ENCODE assay signal across 20 mouse cellular contexts in the genomic region with DNA sequence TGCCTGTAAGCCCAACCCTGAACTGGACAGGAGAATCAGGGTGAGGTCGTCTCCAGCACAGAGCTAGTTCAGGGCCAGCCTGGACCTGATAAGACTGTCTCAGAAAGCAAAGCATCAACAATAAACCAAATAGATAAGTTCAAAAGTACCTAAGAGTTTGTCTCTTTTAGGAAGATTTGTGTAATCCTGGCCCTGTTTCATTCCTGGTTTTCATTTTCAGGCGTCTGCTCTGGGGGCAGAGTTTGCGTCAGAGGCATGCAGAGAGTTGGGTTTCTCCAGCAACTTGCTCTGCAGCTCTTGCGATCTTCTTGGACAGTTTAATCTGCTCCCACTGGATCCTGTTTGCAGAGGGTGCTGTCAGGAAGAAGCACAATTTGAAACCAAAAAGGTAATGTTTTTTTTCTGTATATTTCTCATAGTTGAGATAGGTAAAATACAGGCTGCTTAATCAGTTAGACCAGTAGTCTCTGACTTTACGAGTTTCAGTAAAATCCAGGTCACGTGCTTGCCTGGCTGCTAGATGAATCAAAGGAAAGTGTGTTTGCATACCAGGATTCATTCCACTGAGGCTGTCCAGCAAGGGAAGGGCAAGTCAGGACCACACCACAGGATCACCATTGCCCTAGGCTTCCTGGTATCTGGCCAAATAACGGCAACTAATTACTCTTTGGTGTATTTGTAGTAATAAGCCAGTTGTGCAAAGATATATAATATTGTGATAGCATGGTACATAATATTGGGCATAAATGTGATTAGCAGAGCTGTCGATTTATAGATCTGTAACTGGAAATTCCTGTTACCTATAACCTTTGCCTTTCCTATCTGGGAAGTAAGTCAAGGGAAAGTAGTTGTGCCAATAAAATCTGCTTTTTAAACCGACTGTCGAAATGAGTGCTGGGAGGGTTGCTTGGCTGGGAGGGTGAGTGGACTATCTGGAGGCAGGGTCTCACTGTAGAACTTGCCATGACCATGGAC. TPM values are rescaled to one million over a fixed set of nuclear protein-coding genes. Genes with fewer than 3 reads are reported as not detected.
DNase-seq lines count a peak whose midpoint lies in the region; ATAC-seq and TF ChIP-seq lines count a peak whose summit lies in the region.
"Had no signal": no experiment of that assay in that cellular context is flagged by ENCODE, and none has a peak within 500 bp of the region (broad histone marks: within the 10 kb centered on the region; RNA-seq: fewer than 3 reads in every experiment).

No protein-coding gene starts in this region.

- peak; percentile 13 for DNase-seq in kidney, adult 2 months
- no peak for DNase-seq in CH12.LX (ENCODE audit: extremely low read depth)
- DNase-seq in fat pad, adult 2 months (ENCODE audit: extremely low read depth, low read depth, low spot score) = peak; percentile 78
- no peak for DNase-seq in lung, postnatal 10 days
- no peak for DNase-seq in lung, adult 18-20 months
- DNase-seq: adrenal gland, adult 8-10 months; cerebellum, adult 11 months; cerebellum, postnatal 25 days; gastrocnemius, postnatal 25 days; heart, postnatal 14 days; kidney, adult 9 months; kidney, postnatal 4 days; lung, postnatal 36 days; right cerebral cortex, postnatal 25 days had no signal

- no peaks in the 10 kb centered on the region for H3K9me3 ChIP-seq in kidney, embryonic 14.5 days (ENCODE audit: control insufficient read depth, low read length)
- H3K9me3 ChIP-seq in CH12.LX (replicated peaks; ENCODE audit: low read length) = no peaks in the 10 kb centered on the region
- no peaks in the 10 kb centered on the region for H3K9me3 ChIP-seq in liver, embryonic 15.5 days (replicated peaks)
- H3K9me3 ChIP-seq: G1E; midbrain, embryonic 10.5 days had no signal

- dilution Hi-C loops in CH12.LX (cut with MboI; ENCODE audit: extremely low pct_ligation_motif_present, extremely low pct_unique_long_range_greater_than_20kb, low sequenced_read_pairs) = no loop called here

- TF ChIP-seq RAD21 in CH12.LX (IDR thresholded peaks at IDR 0.05; ENCODE audit: low read depth, low read length) = no peak

- no peaks in the 10 kb centered on the region for H3K27me3 ChIP-seq in kidney, adult 2 months (replicated peaks; ENCODE audit: control insufficient read depth, insufficient read depth, low read length)
- no peaks in the 10 kb centered on the region for H3K27me3 ChIP-seq in kidney, embryonic 14.5 days (ENCODE audit: control insufficient read depth, insufficient read depth, low read length)
- H3K27me3 ChIP-seq in CH12.LX (replicated peaks) = no peaks in the 10 kb centered on the region
- no peaks in the 10 kb centered on the region for H3K27me3 ChIP-seq in liver, embryonic 15.5 days

- H3K79me2 ChIP-seq in CH12.LX (replicated peaks; ENCODE audit: control insufficient read depth, extremely low read depth, insufficient read depth, poor library complexity, severe bottlenecking) = peaks cover 77% of the 10 kb centered on the region

- no peak overlapping the region for H3K4me3 ChIP-seq in kidney, adult 2 months (ENCODE audit: insufficient read depth, low read depth, low read length)
- H3K4me3 ChIP-seq in kidney, embryonic 14.5 days (ENCODE audit: low read length) = no peak overlapping the region
- H3K4me3 ChIP-seq in CH12.LX (replicated peaks in 1 of 3; ENCODE audit: low read depth in 2 of 3, low read length in 2 of 3, poor library complexity in 1 of 3) = no peak overlapping the region
- no peak overlapping the region for H3K4me3 ChIP-seq in liver, embryonic 15.5 days (replicated peaks)
- H3K4me3 ChIP-seq: midbrain, embryonic 10.5 days had no signal

- H3K4me1 ChIP-seq in kidney, adult 2 months (ENCODE audit: control insufficient read depth, insufficient read depth, low read length) = peaks cover 6% of the 10 kb centered on the region; the same call in 1 of the 2 replicates
- peaks cover 14% of the 10 kb centered on the region; the same call in 1 of the 2 replicates for H3K4me1 ChIP-seq in kidney, embryonic 14.5 days (ENCODE audit: control insufficient read depth, insufficient read depth, low read length)
- H3K4me1 ChIP-seq in CH12.LX (ENCODE audit: control insufficient read depth in 1 of 2, insufficient read depth in 2 of 2) = peaks cover 21 to 71% of the 10 kb centered on the region in 2 experiments
- H3K4me1 ChIP-seq in liver, embryonic 15.5 days (replicated peaks) = peaks cover 65% of the 10 kb centered on the region

- no peak overlapping the region for H3K27ac ChIP-seq in kidney, adult 2 months (ENCODE audit: insufficient read depth, low read depth, low read length)
- H3K27ac ChIP-seq in kidney, embryonic 14.5 days (ENCODE audit: low read depth, low read length) = no peak overlapping the region
- H3K27ac ChIP-seq in CH12.LX (ENCODE audit: insufficient read depth, low read depth) = no peak overlapping the region
- H3K27ac ChIP-seq in liver, embryonic 15.5 days (replicated peaks) = 0 out of 2 replicates have a peak overlapping the region, but pooled peaks have one; percentile 15
- H3K27ac ChIP-seq: midbrain, embryonic 10.5 days had no signal

- in situ Hi-C loops in CH12.LX (cut with MboI; ENCODE audit: low pct_ligation_motif_present, low pct_unique_long_range_greater_than_20kb, low sequenced_read_pairs) = no loop called here

- 65% methylated on average over 10 of the region's 10 CpGs for WGBS in kidney, adult 2 months
- WGBS in kidney, embryonic 14.5 days = 83% methylated on average over 10 of the region's 10 CpGs
- WGBS in liver, embryonic 15.5 days (ENCODE audit: insufficient replicate concordance) = 75% methylated on average over 10 of the region's 10 CpGs

- no peak overlapping the region for H3K4me2 ChIP-seq in kidney, embryonic 14.5 days (replicated peaks; ENCODE audit: low read depth, low read length)
- no peak overlapping the region for H3K4me2 ChIP-seq in CH12.LX (ENCODE audit: insufficient read depth, low read depth, poor library complexity, severe bottlenecking)
- H3K4me2 ChIP-seq in liver, embryonic 15.5 days = no peak overlapping the region
- H3K4me2 ChIP-seq: heart, embryonic 11.5 days had no signal

- H3K9ac ChIP-seq in kidney, embryonic 14.5 days (ENCODE audit: low read depth, low read length) = no peak overlapping the region
- H3K9ac ChIP-seq in CH12.LX (ENCODE audit: insufficient read depth, low read depth) = no peak overlapping the region
- H3K9ac ChIP-seq in liver, embryonic 15.5 days = no peak overlapping the region

- no peaks in the 10 kb centered on the region; the same call in 1 of the 2 replicates for H3K36me3 ChIP-seq in kidney, adult 2 months (ENCODE audit: control insufficient read depth, insufficient read depth, low read length)
- H3K36me3 ChIP-seq in kidney, embryonic 14.5 days (ENCODE audit: control insufficient read depth, insufficient read depth, low read length) = peaks cover 60% of the 10 kb centered on the region
- H3K36me3 ChIP-seq in CH12.LX (replicated peaks in 1 of 2; ENCODE audit: control insufficient read depth in 1 of 2, insufficient read depth in 1 of 2, low read length in 1 of 2) = peaks cover 64 to 95% of the 10 kb centered on the region in 2 experiments
- peaks cover 54% of the 10 kb centered on the region for H3K36me3 ChIP-seq in liver, embryonic 15.5 days (replicated peaks)

- TF ChIP-seq CTCF in kidney, adult 2 months (conservative IDR thresholded peaks at IDR 0.05; ENCODE audit: insufficient read depth, insufficient read length, low read depth, low read length) = no peak
- TF ChIP-seq CTCF in CH12.LX (conservative IDR thresholded peaks at IDR 0.05 in 1 of 2, IDR thresholded peaks at IDR 0.05 in 1 of 2; ENCODE audit: low read depth in 2 of 2, low read length in 2 of 2) = no peak

- TF ChIP-seq POLR2A in kidney, adult 2 months (IDR thresholded peaks at IDR 0.05; ENCODE audit: low read depth, low read length) = no peak
- no peak for TF ChIP-seq POLR2A in CH12.LX (IDR thresholded peaks at IDR 0.05; ENCODE audit: low read depth, low read length)

- TF ChIP-seq EP300 in CH12.LX (IDR thresholded peaks at IDR 0.05; ENCODE audit: low read length) = no peak

- no peak for ATAC-seq in kidney, embryonic 14.5 days (ENCODE audit: low FRiP score, low TSS enrichment)
- no peak for ATAC-seq in liver, embryonic 15.5 days (ENCODE audit: insufficient read depth)
- ATAC-seq: hindbrain, embryonic 16.5 days had no signal

TF ChIP-seq in CH12.LX, 34 proteins besides CTCF, POLR2A, EP300 and RAD21:
- TF ChIP-seq POLR2AphosphoS2 (IDR thresholded peaks at IDR 0.05; ENCODE audit: low read depth, low read length) = 0 out of 2 replicates have a peak, but pooled peaks have one; percentile 32
- no peak for TF ChIP-seq PAX5 (IDR thresholded peaks at IDR 0.05; ENCODE audit: low read length)
TF ChIP-seq in CH12.LX: peak in this region for 1.

RNA-seq across cellular contexts. Expression of a gene that starts 7.5 kb away (rescaled TPM):
- 215 and 275 TPM in 2 replicates for polyA plus RNA-seq in kidney, adult 2 months (2012; rRNA removed)
- polyA plus RNA-seq in kidney, embryonic 14.5 days (2014; fragmentation: Nextera tagmentation; extraction: Ambion mirVana) = 515 and 688 TPM in 2 replicates
- total RNA-seq in CH12.LX (2012; rRNA removed) = 528 and 548 TPM in 2 replicates
- total RNA-seq in CH12.LX (2014; rRNA removed) = 1,358 and 1,567 TPM in 2 replicates
- polyA plus RNA-seq in CH12.LX (2012; ENCODE audit: insufficient read length, low read depth) = 671 and 678 TPM in 2 replicates
- 290 and 291 TPM in 2 replicates for polyA plus RNA-seq in liver, embryonic 15.5 days (2015; fragmentation: Nextera tagmentation; extraction: Ambion mirVana)

RNA-seq across cellular contexts. Expression of a gene that starts 7.7 kb away (rescaled TPM):
- 4.9 and 5.2 TPM in 2 replicates for polyA plus RNA-seq in kidney, adult 2 months (2012; rRNA removed)
- 13.7 and 16.9 TPM in 2 replicates for polyA plus RNA-seq in kidney, embryonic 14.5 days (2014; fragmentation: Nextera tagmentation; extraction: Ambion mirVana)
- total RNA-seq in CH12.LX (2012; rRNA removed) = 17.6 and 20.4 TPM in 2 replicates
- 29.7 and 30.9 TPM in 2 replicates for total RNA-seq in CH12.LX (2014; rRNA removed)
- 36.4 and 38.5 TPM in 2 replicates for polyA plus RNA-seq in CH12.LX (2012; ENCODE audit: insufficient read length, low read depth)
- 1.9 and 2.3 TPM in 2 replicates for polyA plus RNA-seq in liver, embryonic 15.5 days (2015; fragmentation: Nextera tagmentation; extraction: Ambion mirVana)

Comparison
In these comparisons a context has a peak if more than half of its experiments do, and no peak if none do; other contexts are left out.
1. DNase-seq: peak in kidney, adult 2 months (single experiment) and fat pad, adult 2 months (single experiment); none in CH12.LX (single experiment), lung, postnatal 10 days (single experiment) and lung, adult 18-20 months (0 of 2).